Mouse (Mus musculus): Measurements from ENCODE around the gene Gna12.

Gene Gna12

DNA sequence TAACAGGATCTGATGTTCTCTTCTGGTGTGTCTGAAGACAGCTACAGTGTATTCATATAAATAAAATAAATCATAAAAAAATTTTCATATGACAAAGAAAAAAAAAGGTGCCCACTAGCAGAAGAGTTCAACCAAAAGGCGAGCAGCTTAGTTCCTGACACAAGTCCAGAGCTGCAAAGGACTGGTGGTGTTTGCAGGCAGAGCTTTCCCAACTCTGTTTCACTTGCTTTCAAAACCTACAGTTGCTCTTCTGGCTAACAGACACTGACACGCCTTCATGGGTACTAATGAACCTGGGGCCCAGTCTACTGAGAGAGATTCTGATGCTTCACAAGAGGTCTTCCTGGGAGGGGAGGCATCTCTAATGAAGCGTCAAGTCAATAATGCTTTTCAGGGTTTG is 34.2 kb downstream of the Gna12 start:
- no peak for DNase-seq (ENCODE audit: low read depth, low spot score)

- DNase-seq (ENCODE audit: low read depth, low spot score) = no peak
These were observed 35.1 kb downstream of the Gna12 start for GRCm38 (mm10) chr5:140795176-140795575.

DNA sequence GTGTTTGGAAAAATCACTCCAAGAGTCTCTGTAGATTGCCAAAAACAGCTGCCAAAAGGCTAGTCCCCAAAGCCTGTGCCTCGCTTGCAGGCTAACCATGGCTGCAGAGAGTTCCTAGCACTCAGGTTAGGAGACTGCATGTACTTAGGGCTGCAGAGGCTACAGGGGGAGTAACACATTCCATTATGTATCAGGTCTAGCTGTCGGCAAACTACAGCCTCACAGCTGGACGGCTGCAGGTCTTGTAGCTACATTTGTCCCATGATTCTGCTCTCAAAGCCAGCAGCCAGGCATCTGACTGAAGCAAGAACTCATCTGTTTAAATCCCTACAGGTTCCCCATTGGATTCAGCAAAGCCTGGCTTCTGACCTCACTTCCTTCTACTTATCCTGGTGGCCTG is 35.5 kb downstream of the Gna12 start:
- DNase-seq (ENCODE audit: low read depth, low spot score) = no peak

GRCm38 (mm10) chr5:140792233-140792632 is 38.0 kb downstream of the Gna12 start:
- no peak for DNase-seq (ENCODE audit: low read depth, low spot score)

DNA sequence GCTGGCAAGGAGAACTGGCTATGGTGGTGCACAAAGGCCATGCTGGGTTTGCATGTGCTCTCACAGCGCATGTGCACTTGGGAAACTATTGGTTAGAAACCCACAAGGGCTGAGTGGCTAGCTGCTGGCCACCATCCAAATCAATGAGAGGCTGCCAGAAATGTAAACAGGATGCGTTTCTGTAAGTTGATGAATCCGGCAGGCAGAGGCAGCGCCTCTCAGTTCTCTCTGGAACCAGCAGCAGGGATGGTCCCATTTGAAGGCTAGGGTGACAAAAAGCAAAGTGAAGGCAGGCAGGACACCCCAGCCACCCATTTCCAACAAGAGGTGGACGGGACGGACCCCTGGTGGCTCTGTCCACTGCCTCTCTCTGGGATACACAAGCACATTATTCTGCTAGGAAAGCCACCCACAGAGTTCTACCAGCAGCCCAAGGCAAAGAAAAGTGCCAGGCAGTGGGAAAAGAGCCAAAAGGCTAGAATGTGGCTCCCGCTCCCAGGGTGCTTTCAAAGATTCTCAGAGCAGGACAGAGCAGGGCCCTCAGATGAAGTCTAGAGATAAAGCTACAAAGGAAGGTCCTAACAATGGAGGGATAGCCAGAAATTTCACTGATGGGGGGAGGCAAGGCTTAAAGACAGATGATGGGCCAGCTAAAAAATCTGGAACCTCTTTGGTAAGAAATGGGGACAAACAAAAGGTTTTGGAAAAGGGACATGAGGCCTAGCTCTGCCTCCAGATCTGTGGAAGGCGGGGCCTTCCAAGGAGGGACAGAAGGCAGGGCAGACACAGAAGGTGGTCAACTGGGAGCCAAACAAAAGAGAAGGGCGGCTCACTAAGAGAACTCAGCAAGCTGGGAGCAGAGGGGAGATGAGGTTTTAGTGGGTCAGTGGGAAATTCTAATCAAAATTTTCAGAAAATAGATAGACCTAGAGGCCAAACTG is 39.0 kb downstream of the Gna12 start:
- peak; percentile 33 for DNase-seq (ENCODE audit: low read depth, low spot score)

GRCm38 (mm10) chr5:140790392-140790791 is 39.8 kb downstream of the Gna12 start:
- DNase-seq (ENCODE audit: low read depth, low spot score) = no peak

GRCm38 (mm10) chr5:140789561-140789960 is 40.7 kb downstream of the Gna12 start:
- DNase-seq (ENCODE audit: low read depth, low spot score) = no peak

DNA sequence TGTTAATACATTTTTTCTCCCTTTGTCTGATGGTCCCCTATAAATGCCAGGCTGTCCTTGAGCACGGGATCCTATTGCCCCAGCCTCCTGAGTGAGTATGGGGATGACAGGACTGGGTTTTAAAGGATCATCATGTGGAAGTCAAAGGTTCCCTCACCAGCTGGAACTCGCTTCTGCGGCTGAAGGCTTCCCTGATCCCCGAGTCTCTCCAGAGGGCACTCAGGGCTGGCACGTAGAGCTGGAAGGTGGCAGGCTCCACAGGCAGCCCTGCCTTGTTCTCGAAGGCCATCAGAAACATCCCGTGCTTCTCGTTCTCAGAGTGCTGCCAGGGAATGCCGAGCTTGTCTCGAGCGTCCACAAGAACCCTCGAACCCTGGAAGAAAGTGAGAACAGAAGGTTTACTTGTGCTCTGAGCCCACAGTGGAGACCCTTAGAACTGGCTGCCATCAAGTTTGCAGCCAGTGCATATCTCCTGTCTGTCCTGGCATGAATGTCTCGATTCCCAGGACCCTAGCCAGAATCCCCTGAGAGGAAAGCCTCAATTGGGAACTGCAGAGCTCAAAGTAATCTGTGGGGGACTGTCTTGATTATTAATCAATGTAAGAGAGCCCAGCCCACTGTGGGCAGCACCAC is 44.9 kb downstream of the Gna12 start:
- DNase-seq (ENCODE audit: low read depth, low spot score) = no peak

- no peak for DNase-seq (ENCODE audit: low read depth, low spot score)
These were observed 45.9 kb downstream of the Gna12 start for GRCm38 (mm10) chr5:140784288-140784687.

DNA sequence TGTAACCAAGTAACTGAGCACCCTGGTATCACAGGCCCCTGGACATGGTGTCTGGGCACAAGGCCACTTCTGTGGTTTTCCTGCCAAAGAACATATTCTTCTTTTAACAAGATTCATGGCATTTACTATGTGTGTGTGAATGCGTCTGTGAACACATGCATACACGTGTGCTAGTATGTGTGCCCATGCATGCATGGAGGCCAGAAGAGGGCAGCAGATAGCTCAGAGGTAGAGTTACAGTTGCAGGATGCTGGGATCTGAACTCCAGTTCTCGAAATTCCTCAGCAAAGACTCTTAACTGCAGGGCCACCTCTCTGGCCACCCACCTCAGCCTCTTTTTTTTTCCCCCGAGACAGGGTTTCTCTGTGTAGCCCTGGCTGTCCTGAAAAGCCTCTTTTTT is 46.7 kb downstream of the Gna12 start:
- DNase-seq (ENCODE audit: low read depth, low spot score) = no peak

GRCm38 (mm10) chr5:140781886-140782572 is 48.2 kb downstream of the Gna12 start:
- DNase-seq (ENCODE audit: low read depth, low spot score) = no peak

GRCm38 (mm10) chr5:140781122-140781521 is 49.1 kb downstream of the Gna12 start:
- no peak for DNase-seq (ENCODE audit: low read depth, low spot score)

GRCm38 (mm10) chr5:140776968-140777367 is 53.3 kb downstream of the Gna12 start:
- no peak for DNase-seq (ENCODE audit: low read depth, low spot score)

DNA sequence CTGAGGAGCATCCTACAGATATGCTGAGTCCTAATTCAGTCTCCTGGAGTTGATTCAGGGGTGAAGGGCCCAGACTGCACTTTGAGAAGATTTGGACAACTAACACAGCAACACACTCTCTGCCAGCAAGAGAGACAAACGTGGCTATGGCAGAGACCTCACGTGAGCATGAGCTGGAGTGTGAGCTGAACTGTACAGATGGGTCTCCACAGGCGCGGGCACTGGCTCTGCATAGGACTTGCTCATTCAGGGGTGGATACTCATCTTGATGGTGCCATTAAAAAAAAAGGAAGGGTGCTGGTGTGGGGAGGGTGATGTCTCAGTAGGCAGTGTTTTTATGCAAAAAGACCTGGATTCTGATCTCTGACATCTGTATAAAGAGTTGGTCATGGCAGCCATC is 55.1 kb downstream of the Gna12 start:
- DNase-seq (ENCODE audit: low read depth, low spot score) = no peak

DNA sequence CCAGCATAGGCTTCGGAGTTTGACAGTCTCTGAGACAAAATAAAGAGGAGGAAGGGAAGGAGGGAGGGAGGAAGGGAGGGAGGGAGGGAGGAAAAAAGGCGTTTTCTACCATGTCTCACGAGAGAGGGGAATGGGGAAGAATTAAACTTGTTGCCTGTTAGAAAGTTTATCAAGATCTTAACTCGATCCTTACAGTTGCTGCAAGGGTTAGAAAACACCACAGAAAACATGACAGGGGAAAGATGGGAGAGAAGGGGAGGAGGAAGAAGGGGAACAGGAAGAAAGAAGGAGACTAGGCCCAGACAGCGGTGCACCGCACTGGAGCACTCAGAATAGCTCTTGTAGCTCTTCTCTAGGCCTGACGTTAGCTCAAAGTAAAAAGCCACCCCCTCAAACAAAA is 58.1 kb downstream of the Gna12 start:
- DNase-seq (ENCODE audit: low read depth, low spot score) = no peak

DNA sequence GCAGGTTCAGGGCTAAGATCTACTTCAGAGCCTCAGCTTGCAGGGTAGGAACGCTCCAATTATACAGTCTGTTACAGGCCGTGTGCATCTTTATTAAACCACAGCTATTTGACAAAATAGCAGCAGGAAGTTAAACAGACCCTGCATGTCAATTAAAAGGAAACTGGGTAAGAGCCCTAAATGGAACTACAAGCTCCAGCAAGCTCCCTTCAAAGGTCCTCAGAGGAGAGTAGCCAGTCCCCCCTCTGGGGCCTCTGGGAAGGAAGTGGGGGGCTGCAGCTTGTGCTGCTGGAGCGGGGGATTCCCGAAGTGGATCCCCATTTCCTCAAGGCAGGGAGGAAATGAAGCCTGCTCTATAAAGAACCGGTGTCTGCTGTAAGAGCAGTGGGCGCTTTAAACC is 58.6 kb downstream of the Gna12 start:
- DNase-seq (ENCODE audit: low read depth, low spot score) = no peak

- DNase-seq (ENCODE audit: low read depth, low spot score) = no peak
These were observed 61.9 kb downstream of the Gna12 start for GRCm38 (mm10) chr5:140768333-140768732.

GRCm38 (mm10) chr5:140767704-140768141 is 62.5 kb downstream of the Gna12 start:
- peak; percentile 49 for DNase-seq (ENCODE audit: low read depth, low spot score)

DNA sequence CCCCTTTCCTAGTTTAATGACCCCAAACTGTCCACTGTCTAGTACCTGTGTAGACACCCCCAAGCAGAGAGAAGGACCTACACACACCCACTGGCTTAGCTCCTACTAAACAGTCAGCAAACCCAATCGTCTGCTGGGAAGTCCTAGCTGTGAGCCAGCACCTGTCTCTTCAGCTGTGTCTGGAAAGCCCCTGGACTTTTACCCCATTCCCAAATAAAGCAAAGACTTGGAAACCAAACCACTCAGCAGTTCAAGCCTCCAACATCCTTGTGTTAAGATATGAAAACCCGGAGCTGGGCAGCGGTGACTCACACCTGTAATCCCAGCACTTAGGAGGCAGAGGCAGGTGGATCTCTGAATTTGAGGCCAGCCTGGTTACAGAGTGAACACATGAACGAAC is 63.7 kb downstream of the Gna12 start:
- DNase-seq (ENCODE audit: low read depth, low spot score) = no peak

GRCm38 (mm10) chr5:140764921-140765613 is 65.2 kb downstream of the Gna12 start:
- no peak for DNase-seq (ENCODE audit: low read depth, low spot score)

DNA sequence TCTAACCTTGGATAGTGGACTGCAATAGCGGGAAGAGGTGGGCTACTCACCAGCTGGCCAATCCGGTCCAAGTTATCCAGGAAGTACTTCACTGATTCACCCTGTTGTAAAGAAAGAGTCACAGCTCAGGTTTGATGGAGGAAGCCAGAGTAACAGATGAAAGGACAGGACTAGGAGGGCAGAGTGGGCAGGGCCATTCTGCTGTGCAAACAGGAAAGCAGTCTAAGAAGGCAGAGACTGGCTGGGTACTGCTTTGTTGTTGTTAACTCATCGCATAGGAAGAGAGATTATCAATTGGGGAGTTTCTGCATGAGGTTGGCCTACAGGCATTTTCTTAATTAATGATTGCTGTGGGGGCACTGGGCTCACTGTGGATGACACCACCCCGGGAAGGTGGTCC is 67.7 kb downstream of the Gna12 start:
- DNase-seq (ENCODE audit: low read depth, low spot score) = no peak

DNA sequence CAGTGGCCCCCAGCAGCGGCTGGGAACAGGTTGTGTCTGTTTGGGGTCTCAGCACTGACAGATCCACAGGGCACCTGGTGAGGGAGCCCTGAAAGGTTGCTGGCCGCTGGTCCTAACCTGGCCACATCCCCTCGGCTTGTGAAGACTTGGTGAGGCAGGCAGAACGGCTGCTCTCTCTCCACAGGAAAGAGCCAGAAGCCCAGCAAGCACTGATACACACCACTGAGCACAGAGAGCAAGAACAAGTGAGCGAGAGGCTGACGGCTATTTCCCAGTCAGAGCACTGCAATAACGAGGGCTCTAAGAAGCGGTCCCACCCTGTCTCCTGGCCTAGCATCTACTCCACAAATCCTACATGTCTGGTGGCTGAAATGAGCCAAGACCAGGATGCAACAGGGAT is 71.4 kb downstream of the Gna12 start:
- no peak for DNase-seq (ENCODE audit: low read depth, low spot score)
